Mouse (Mus musculus): ENCODE measurements around the gene Cyb5d1. TPM values are rescaled to one million over a fixed set of nuclear protein-coding genes. Genes with fewer than 3 reads are reported as not detected.

The Cyb5d1 gene
- polyA plus RNA-seq, 1 experiment from 2014 or later, result 23.9 TPM

DNA sequence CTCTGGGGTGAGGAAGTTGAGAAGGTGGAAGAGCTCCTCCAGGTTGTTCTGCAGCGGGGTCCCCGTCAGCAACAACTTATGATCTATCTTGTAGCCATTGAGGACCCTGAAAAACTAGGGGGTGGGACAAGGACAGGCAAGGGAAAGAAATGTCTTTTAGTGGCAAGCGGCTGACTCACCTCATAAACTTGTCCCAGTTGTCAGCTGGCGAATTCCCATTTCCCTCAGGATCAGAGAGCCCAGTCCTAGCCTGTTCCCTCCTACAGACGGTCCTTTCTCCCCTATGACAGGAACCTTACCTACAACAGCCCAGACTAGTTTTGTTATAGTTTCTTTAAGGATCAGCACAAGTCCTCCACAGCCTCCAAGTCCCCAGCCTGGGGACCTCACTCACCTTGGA is 38.9 kb downstream of the Cyb5d1 start:
- Histone ChIP-seq H3K4me1 (replicated peaks; ENCODE audit: control insufficient read depth, insufficient read depth, low read length) (no peaks in the 10 kb centered on the region), H3K9ac (no peak overlapping the region), H3K9me3 (ENCODE audit: control insufficient read depth, low read length) (no peaks in the 10 kb centered on the region), H3K27me3 (ENCODE audit: control insufficient read depth, insufficient read depth, low read length) (no peaks in the 10 kb centered on the region), H3K27ac (no peak overlapping the region), H3K36me3 (replicated peaks; ENCODE audit: control insufficient read depth, insufficient read depth) (peaks cover 100% of the 10 kb centered on the region), H3K4me2 (replicated peaks) (no peak overlapping the region), H3K4me3 (replicated peaks; ENCODE audit: low read length) (no peak overlapping the region)
- ATAC-seq (ENCODE audit: low FRiP score) (no peak), DNase-seq (ENCODE audit: low spot score) (no peak)
- 90% methylated on average over 5 of the region's 5 CpGs for WGBS

DNA sequence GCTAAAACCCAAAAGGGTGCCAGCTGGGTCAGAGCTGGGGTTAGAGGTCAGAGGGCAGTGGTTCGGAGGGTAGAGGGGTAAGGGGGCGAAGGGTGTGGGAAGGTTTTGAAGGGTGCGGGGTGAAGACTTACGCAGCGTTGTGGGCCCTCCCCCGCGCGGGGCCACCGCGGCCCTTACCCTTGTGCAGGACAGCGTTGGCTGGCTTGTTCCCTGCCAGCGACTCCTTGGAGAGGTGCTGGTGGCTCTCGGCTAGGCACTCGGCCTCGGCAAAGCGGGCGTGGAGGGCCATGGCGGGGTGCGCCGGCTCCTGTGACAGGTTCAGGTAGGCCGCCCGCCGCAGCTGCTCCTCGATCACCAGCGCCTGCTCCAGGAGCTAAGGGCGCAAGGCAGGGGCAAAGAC is 49.0 kb downstream of the Cyb5d1 start:
- 90% methylated on average over 22 of the region's 26 CpGs for WGBS

More for the DNA sequence above, 49.0 kb downstream of the Cyb5d1 start:
- Histone ChIP-seq H3K36me3 (replicated peaks; ENCODE audit: control insufficient read depth, insufficient read depth) (peaks cover 95% of the 10 kb centered on the region), H3K27ac (no peak overlapping the region), H3K4me2 (replicated peaks) (no peak overlapping the region), H3K27me3 (ENCODE audit: control insufficient read depth, insufficient read depth, low read length) (no peaks in the 10 kb centered on the region), H3K4me1 (replicated peaks; ENCODE audit: control insufficient read depth, insufficient read depth, low read length) (peaks cover 8% of the 10 kb centered on the region), H3K9me3 (ENCODE audit: control insufficient read depth, low read length) (no peaks in the 10 kb centered on the region), H3K4me3 (replicated peaks; ENCODE audit: low read length) (no peak overlapping the region), H3K9ac (no peak overlapping the region)
- DNase-seq (ENCODE audit: low spot score) (no peak), ATAC-seq (ENCODE audit: low FRiP score) (no peak)

Other genes with a start within 250 kb of the Cyb5d1 start
- 0.59 and 0.60 TPM in 2 replicates for gene Alox12b, start 238.6 kb downstream of the Cyb5d1 start, polyA plus RNA-seq (2014; fragmentation: Nextera tagmentation; extraction: Ambion mirVana)
- gene Alox8, start 197.8 kb downstream of the Cyb5d1 start, polyA plus RNA-seq (2014; fragmentation: Nextera tagmentation; extraction: Ambion mirVana), result 0.25 and 0.30 TPM in 2 replicates
- 0.29 and 0.34 TPM in 2 replicates for gene Gucy2e, start 158.6 kb downstream of the Cyb5d1 start, polyA plus RNA-seq (2014; fragmentation: Nextera tagmentation; extraction: Ambion mirVana)
- 11.0 and 12.3 TPM in 2 replicates for gene Cntrob, start 71.9 kb downstream of the Cyb5d1 start, polyA plus RNA-seq (2014; fragmentation: Nextera tagmentation; extraction: Ambion mirVana)
- gene Trappc1, start 71.7 kb downstream of the Cyb5d1 start, polyA plus RNA-seq (2014; fragmentation: Nextera tagmentation; extraction: Ambion mirVana), result 176 and 197 TPM in 2 replicates
- gene Kcnab3, start 69.4 kb downstream of the Cyb5d1 start, polyA plus RNA-seq (2014; fragmentation: Nextera tagmentation; extraction: Ambion mirVana), result 4.3 and 4.7 TPM in 2 replicates
- 224 and 231 TPM in 2 replicates for gene Rnf227, start 55.2 kb downstream of the Cyb5d1 start, polyA plus RNA-seq (2014; fragmentation: Nextera tagmentation; extraction: Ambion mirVana)
- 67.5 and 76.6 TPM in 2 replicates for gene Chd3, start 26.2 kb downstream of the Cyb5d1 start, polyA plus RNA-seq (2014; fragmentation: Nextera tagmentation; extraction: Ambion mirVana)
- gene Naa38, start 144 bp downstream of the Cyb5d1 start, polyA plus RNA-seq (2014; fragmentation: Nextera tagmentation; extraction: Ambion mirVana), result 117 and 130 TPM in 2 replicates
- 5.4 and 7.7 TPM in 2 replicates for gene Tmem88, start 2.6 kb upstream of the Cyb5d1 start, polyA plus RNA-seq (2014; fragmentation: Nextera tagmentation; extraction: Ambion mirVana)
- gene Kdm6b, start 18.0 kb upstream of the Cyb5d1 start, polyA plus RNA-seq (2014; fragmentation: Nextera tagmentation; extraction: Ambion mirVana), result 26.8 and 33.0 TPM in 2 replicates
- gene Dnah2, start 153.5 kb upstream of the Cyb5d1 start, polyA plus RNA-seq (2014; fragmentation: Nextera tagmentation; extraction: Ambion mirVana), result 4.8 and 4.9 TPM in 2 replicates
- 39.9 and 40.8 TPM in 2 replicates for gene Efnb3, start 164.6 kb upstream of the Cyb5d1 start, polyA plus RNA-seq (2014; fragmentation: Nextera tagmentation; extraction: Ambion mirVana)
- gene Wrap53, start 184.6 kb upstream of the Cyb5d1 start, polyA plus RNA-seq (2014; fragmentation: Nextera tagmentation; extraction: Ambion mirVana), result 15.6 and 16.8 TPM in 2 replicates
- gene Trp53, start 184.7 kb upstream of the Cyb5d1 start, polyA plus RNA-seq (2014; fragmentation: Nextera tagmentation; extraction: Ambion mirVana), result 55.7 TPM in 2 replicates
- 72.1 and 94.2 TPM in 2 replicates for gene Atp1b2, start 210.3 kb upstream of the Cyb5d1 start, polyA plus RNA-seq (2014; fragmentation: Nextera tagmentation; extraction: Ambion mirVana)
- not detected in 2 replicates for gene Shbg, start 222.3 kb upstream of the Cyb5d1 start, polyA plus RNA-seq (2014; fragmentation: Nextera tagmentation; extraction: Ambion mirVana)
- 16.9 and 24.5 TPM in 2 replicates for gene Sat2, start 226.4 kb upstream of the Cyb5d1 start, polyA plus RNA-seq (2014; fragmentation: Nextera tagmentation; extraction: Ambion mirVana)
- 27.9 and 35.1 TPM in 2 replicates for gene Fxr2, start 237.4 kb upstream of the Cyb5d1 start, polyA plus RNA-seq (2014; fragmentation: Nextera tagmentation; extraction: Ambion mirVana)

Measured in hindbrain, embryonic 14.5 days (tissue).